Mouse (Mus musculus): ENCODE results near the gene Gm5039. TPM values are rescaled to one million over a fixed set of nuclear protein-coding genes. Genes with fewer than 3 reads are reported as not detected.
"Not testable (repeated sequence)": the region's sequence is repeated elsewhere in the genome, so short reads cannot be mapped to it uniquely, and the experiment has no call there.

Gene Gm5039
- total RNA-seq (2012; rRNA removed) (not detected in 2 replicates), polyA plus RNA-seq (2012; ENCODE audit: insufficient read depth in 1 of 2, insufficient read length in 2 of 2, low read depth in 1 of 2, low replicate concordance in 2 of 2, missing spikeins in 1 of 2) (under 1 TPM in 1 of 2 experiments, not detected in 1; 0.06 TPM)

GRCm38 (mm10) chr12:88323926-88324325 lies at the start of gene Gm5039:
Gene Gm5039, minus strand, starts transcription at chr12:88324026.
- not testable (repeated sequence) for DNase-seq (ENCODE audit: low read depth, low spot score); H3K79me2 ChIP-seq (ENCODE audit: control insufficient read depth, insufficient read depth, low read length, poor library complexity); H3K27ac ChIP-seq (ENCODE audit: control insufficient read depth, low read depth, low read length); H3K27me3 ChIP-seq (ENCODE audit: control insufficient read depth in 1 of 2, insufficient read depth in 2 of 2, low read length in 2 of 2); H3K4me1 ChIP-seq (ENCODE audit: control insufficient read depth in 1 of 2, insufficient read depth in 2 of 2, low read length in 2 of 2); H3K9me3 ChIP-seq (replicated peaks; ENCODE audit: insufficient read depth, low read length); H3K4me3 ChIP-seq (ENCODE audit: control insufficient read depth in 1 of 2, insufficient read depth in 1 of 2, low read depth in 2 of 2, low read length in 2 of 2); H3K36me3 ChIP-seq (ENCODE audit: control insufficient read depth in 1 of 2, insufficient read depth in 2 of 2, low read length in 2 of 2); H3K9ac ChIP-seq (ENCODE audit: control insufficient read depth, low read depth, low read length, poor library complexity, severe bottlenecking)

- no peak for DNase-seq (ENCODE audit: low read depth, low spot score)
These were observed 48.2 kb upstream of the Gm5039 start for GRCm38 (mm10) chr12:88372018-88372417.

GRCm38 (mm10) chr12:88370321-88370720 lies 46.5 kb upstream of the Gm5039 start:
- not testable (repeated sequence) for H3K4me3 ChIP-seq (ENCODE audit: control insufficient read depth in 1 of 2, insufficient read depth in 1 of 2, low read depth in 2 of 2, low read length in 2 of 2); H3K79me2 ChIP-seq (ENCODE audit: control insufficient read depth, insufficient read depth, low read length, poor library complexity); H3K27me3 ChIP-seq (ENCODE audit: control insufficient read depth in 1 of 2, insufficient read depth in 2 of 2, low read length in 2 of 2); H3K9me3 ChIP-seq (replicated peaks; ENCODE audit: insufficient read depth, low read length)
- Histone ChIP-seq H3K4me1 (ENCODE audit: control insufficient read depth in 1 of 2, insufficient read depth in 2 of 2, low read length in 2 of 2) (peaks cover 9 to 27% of the 10 kb centered on the region in 2 experiments), H3K36me3 (ENCODE audit: control insufficient read depth in 1 of 2, insufficient read depth in 2 of 2, low read length in 2 of 2) (peaks cover 0 to 21% of the 10 kb centered on the region in 2 experiments), H3K27ac (ENCODE audit: control insufficient read depth, low read depth, low read length) (peak overlapping the region; percentile 61), H3K9ac (ENCODE audit: control insufficient read depth, low read depth, low read length, poor library complexity, severe bottlenecking) (peak overlapping the region; percentile 25; the same call in 1 of the 2 replicates)
- TF ChIP-seq RAD21 (IDR thresholded peaks at IDR 0.05; ENCODE audit: low read depth, low read length) = 0 out of 2 replicates have a peak, but pooled peaks have one; percentile 0
- peak in 2 of 3 experiments; percentile 13 to 21; a peak in 1 of 6 replicates for TF ChIP-seq CTCF (IDR thresholded peaks at IDR 0.05 in 2 of 3, conservative IDR thresholded peaks at IDR 0.05 in 1 of 3; ENCODE audit: control insufficient read depth in 1 of 3, insufficient read depth in 1 of 3, low read depth in 2 of 3, low read length in 3 of 3, poor library complexity in 1 of 3, severe bottlenecking in 1 of 3)
- peak; percentile 44 for DNase-seq (ENCODE audit: low read depth, low spot score)

More at GRCm38 (mm10) chr12:88372018-88372417, 48.2 kb upstream of the Gm5039 start:
- Histone ChIP-seq H3K79me2 (ENCODE audit: control insufficient read depth, insufficient read depth, low read length, poor library complexity) (peaks cover 2% of the 10 kb centered on the region; the same call in 1 of the 2 replicates), H3K4me1 (ENCODE audit: control insufficient read depth in 1 of 2, insufficient read depth in 2 of 2, low read length in 2 of 2) (peaks cover 9 to 27% of the 10 kb centered on the region in 2 experiments), H3K27me3 (ENCODE audit: control insufficient read depth in 1 of 2, insufficient read depth in 2 of 2, low read length in 2 of 2) (no peaks in the 10 kb centered on the region), H3K36me3 (ENCODE audit: control insufficient read depth in 1 of 2, insufficient read depth in 2 of 2, low read length in 2 of 2) (peaks cover 0 to 21% of the 10 kb centered on the region in 2 experiments), H3K9me3 (replicated peaks; ENCODE audit: insufficient read depth, low read length) (no peaks in the 10 kb centered on the region), H3K4me3 (ENCODE audit: control insufficient read depth in 1 of 2, insufficient read depth in 1 of 2, low read depth in 2 of 2, low read length in 2 of 2) (no peak overlapping the region), H3K27ac (ENCODE audit: control insufficient read depth, low read depth, low read length) (no peak overlapping the region), H3K9ac (ENCODE audit: control insufficient read depth, low read depth, low read length, poor library complexity, severe bottlenecking) (no peak overlapping the region)
- TF ChIP-seq NRF1 (IDR thresholded peaks at IDR 0.05; ENCODE audit: insufficient read depth, low read depth, low read length, poor library complexity, severe bottlenecking) = no peak
- TF ChIP-seq GATA1 (IDR thresholded peaks at IDR 0.05; ENCODE audit: low read depth, low read length) = no peak
- no peak for TF ChIP-seq POLR2AphosphoS5 (IDR thresholded peaks at IDR 0.05; ENCODE audit: borderline replicate concordance, low read depth, low read length)
- no peak for TF ChIP-seq POLR2AphosphoS2 (IDR thresholded peaks at IDR 0.05; ENCODE audit: low read length)
- no peak for TF ChIP-seq USF1 (IDR thresholded peaks at IDR 0.05; ENCODE audit: low read depth, low read length)
- TF ChIP-seq EP300 (IDR thresholded peaks at IDR 0.05; ENCODE audit: low read depth in 1 of 2, low read length in 2 of 2) = no peak
- TF ChIP-seq KAT2A (conservative IDR thresholded peaks at IDR 0.05; ENCODE audit: low read depth, low read length) = no peak
- no peak for TF ChIP-seq HCFC1 (IDR thresholded peaks at IDR 0.05; ENCODE audit: low read depth, low read length)
- TF ChIP-seq GABPA (IDR thresholded peaks at IDR 0.05; ENCODE audit: low read depth, low read length) = no peak
